Mouse (Mus musculus) heart, postnatal 14 days (tissue): ENCODE measurements around the gene Abi3bp. TPM values are rescaled to one million over a fixed set of nuclear protein-coding genes. Genes with fewer than 3 reads are reported as not detected.

Source experiments
- total RNA-seq, 2 experiments: library from RNA; stranded (reverse); gene quantifications; 2 replicates each; pipeline ENCODE4 v1.2.3; 2021

Gene Abi3bp
- total RNA-seq, 2 experiments from 2014 or later = 6.6 to 9.0 TPM

Other genes with a start within 250 kb of the Abi3bp start
- gene Tfg, start 239.6 kb downstream of the Abi3bp start, total RNA-seq = 10 to 100 TPM; 52.1 to 52.4 TPM